Mouse (Mus musculus) liver, postnatal 0 days (tissue): ENCODE measurements around the gene Cbx4.
A peak's percentile ranks its signal among the peaks of the same experiment; 100 is the strongest.

Experiments used
- CTCF ChIP-seq: sonication (generic); IDR thresholded peaks from 2 replicates; pipeline ENCODE4 v1.5.1; 2016; ENCODE audit warnings: antibody characterized with exemption, low read depth
- EP300 ChIP-seq: IDR thresholded peaks from 2 replicates; pipeline ENCODE4 v1.6.1; 2016; ENCODE audit warnings: antibody characterized with exemption, low read depth, mild to moderate bottlenecking

GRCm38 (mm10) chr11:119087301-119088082, 1.5 kb upstream of the Cbx4 start:
- TF ChIP-seq EP300: no peak
- TF ChIP-seq CTCF: peak; percentile 48
